Mouse (Mus musculus): ENCODE measurements around the gene Aatf. TPM values are rescaled to one million over a fixed set of nuclear protein-coding genes. Genes with fewer than 3 reads are reported as not detected.

Gene Aatf
- polyA plus RNA-seq (2016; fragmentation: Nextera tagmentation; extraction: Ambion mirVana): 56.6 and 58.8 TPM in 2 replicates

DNA sequence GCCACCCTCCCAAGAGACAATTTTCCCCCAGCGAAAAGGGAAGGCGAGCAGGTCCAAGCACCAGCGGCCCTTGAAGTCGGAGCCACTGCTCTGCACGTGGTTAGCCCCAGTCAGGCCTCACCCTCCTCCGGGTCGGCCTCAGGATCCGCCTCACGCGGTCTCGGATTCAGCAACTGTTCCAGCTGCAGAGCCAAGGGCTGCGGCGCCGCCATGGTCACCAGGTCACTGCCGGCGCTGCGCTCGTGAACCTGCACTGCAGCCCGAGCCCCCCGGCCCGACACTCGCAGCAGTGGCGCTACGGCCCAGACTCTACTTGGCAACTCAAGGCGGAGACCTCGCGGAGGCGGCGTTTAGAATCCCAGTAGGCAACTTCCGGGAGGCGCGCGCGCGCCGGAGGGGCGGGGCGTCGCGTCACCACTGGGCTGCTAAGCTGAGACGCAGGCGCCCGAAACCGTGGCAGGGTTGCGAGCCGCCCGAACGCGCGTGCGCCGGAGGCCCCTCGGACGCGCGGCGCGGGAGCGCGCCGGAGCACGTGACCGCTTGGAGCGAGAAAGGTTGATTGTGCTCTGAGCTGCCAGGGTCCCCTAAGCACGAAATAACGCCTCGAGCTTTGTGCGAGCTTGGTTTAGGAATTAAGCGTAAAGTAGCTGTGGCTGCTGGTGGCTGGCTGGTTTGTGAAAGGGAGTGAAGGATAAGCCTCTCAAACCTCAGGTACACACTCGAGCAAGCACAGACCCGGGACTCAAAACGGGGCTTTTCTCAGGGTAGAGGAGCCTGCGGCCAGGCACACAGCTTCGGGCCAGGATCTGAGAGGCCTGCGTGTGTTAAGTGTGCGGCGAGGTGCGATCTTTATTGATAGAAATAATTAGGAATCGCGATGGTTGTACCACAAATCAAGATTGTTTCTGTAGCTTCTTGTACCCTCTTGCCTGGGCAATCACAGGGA is at the start of gene Aatf:
Gene Aatf (minus strand): TSS at position 352 of the 946 bp plus-strand sequence.
- Histone ChIP-seq H3K4me1 (peaks cover 17% of the 10 kb centered on the region), H3K4me3 (peak within 1 kb of the TSS; percentile 60), H3K27ac (replicated peaks) (peak within 1 kb of the TSS; percentile 86), H3K9me3 (no peaks in the 10 kb centered on the region), H3K27me3 (peaks cover 31% of the 10 kb centered on the region), H3K36me3 (peaks cover 20% of the 10 kb centered on the region), H3K9ac (replicated peaks) (peak within 1 kb of the TSS; percentile 65), H3K4me2 (replicated peaks) (peak within 1 kb of the TSS; percentile 88)
- WGBS: under 1% methylated on average over 80 of the region's 80 CpGs
- peak; percentile 97 for ATAC-seq (ENCODE audit: low FRiP score, low read depth)

DNA sequence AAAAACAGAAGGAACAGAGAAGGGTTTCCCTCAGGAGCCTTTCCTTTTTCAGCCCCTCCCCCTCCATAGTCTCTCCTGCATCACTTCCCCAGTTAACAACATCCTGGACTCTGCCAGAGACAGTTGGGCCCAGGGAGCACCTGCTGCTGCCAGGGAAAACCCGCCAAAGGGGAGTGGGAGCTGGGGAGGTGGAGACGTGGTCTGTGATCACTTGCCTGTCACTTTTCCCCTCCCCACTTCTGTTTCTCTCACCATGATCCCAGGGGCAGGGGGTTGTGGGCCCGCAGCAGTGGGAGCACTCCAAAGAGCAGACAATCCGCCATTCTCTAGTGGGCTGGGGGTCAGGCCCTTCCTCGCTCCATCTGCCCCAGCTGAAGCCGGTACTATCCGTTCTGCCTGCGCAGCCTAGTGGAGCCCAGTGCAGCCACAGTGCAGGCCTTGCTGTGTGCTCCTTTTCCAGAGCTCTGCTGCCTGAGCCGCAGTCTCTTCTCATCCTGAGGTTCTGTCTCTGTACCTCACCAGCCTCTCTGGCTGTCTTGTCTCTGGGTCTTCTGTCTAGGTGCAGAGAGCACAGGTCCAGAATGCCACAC is 49.5 kb upstream of the Aatf start:
- Histone ChIP-seq H3K4me2 (replicated peaks) (peak overlapping the region; percentile 29), H3K36me3 (no peaks in the 10 kb centered on the region), H3K4me1 (peaks cover 21% of the 10 kb centered on the region), H3K27ac (replicated peaks) (peak overlapping the region; percentile 60), H3K9me3 (no peaks in the 10 kb centered on the region), H3K4me3 (no peak overlapping the region), H3K9ac (replicated peaks) (peak overlapping the region; percentile 11; the same call in 1 of the 2 replicates), H3K27me3 (peaks cover 33% of the 10 kb centered on the region)
- WGBS: 15% methylated on average over 9 of the region's 9 CpGs
- no peak for ATAC-seq (ENCODE audit: low FRiP score, low read depth)

DNA sequence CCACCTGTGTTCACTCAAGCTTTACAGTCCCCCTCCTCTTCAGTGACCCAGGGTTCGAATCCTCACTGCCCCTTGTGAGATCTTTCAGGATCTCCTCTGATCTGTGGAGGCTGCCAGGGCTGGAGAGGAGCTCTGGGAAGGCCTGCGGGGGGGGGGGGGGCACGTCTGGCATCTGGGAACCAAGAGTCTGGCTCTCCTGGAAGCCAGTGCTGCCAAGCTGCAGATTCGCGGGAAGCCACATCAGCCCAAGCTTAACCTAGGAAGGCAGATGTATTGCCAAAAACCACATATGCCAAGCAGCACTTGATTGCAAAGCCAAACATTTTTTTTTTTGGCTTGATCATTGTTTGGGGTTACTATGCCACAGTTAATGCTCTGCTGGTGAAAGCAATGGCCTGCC is 48.2 kb upstream of the Aatf start:
- H3K27me3 ChIP-seq: peaks cover 26% of the 10 kb centered on the region
- 89% methylated on average over 3 of the region's 5 CpGs for WGBS
- no peak overlapping the region for H3K4me2 ChIP-seq (replicated peaks)

DNA sequence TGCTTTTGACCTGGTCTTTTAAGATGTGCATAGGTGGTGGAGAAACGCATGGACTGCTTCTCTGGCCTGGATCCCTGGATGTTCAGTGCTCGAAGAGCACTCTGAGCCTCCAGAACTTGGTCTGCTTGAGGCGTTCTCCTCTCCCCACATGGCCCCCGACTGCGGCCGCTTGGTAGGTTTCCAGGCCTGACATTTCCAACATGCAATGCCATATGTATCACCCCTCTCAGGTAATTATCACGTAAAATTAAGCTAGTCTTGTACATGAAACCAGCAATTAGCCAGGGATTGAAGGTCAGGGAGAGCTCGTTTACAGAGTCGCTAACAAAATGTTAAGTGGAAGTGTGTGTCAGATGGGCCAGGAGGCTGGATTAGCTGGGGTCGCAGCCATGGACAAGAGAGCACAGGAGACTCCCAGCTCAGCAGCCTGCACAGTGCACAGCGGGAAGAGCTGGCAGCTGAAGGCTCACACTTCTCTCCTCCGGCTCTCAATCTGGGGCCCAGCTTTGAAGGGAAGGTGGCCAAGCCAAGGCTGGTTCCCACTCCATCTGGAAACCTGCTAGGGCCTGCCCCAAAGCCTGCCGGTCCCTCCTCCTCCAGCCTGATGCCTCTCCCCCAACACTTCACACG is 40.6 kb upstream of the Aatf start:
- WGBS: 81% methylated on average over 14 of the region's 14 CpGs

More for the DNA sequence above, 48.2 kb upstream of the Aatf start:
- no peaks in the 10 kb centered on the region for H3K36me3 ChIP-seq
- H3K4me3 ChIP-seq: no peak overlapping the region
- H3K27ac ChIP-seq (replicated peaks): no peak overlapping the region
- no peak for ATAC-seq (ENCODE audit: low FRiP score, low read depth)
- H3K9ac ChIP-seq (replicated peaks): no peak overlapping the region
- no peaks in the 10 kb centered on the region for H3K9me3 ChIP-seq
- peaks cover 18% of the 10 kb centered on the region for H3K4me1 ChIP-seq

DNA sequence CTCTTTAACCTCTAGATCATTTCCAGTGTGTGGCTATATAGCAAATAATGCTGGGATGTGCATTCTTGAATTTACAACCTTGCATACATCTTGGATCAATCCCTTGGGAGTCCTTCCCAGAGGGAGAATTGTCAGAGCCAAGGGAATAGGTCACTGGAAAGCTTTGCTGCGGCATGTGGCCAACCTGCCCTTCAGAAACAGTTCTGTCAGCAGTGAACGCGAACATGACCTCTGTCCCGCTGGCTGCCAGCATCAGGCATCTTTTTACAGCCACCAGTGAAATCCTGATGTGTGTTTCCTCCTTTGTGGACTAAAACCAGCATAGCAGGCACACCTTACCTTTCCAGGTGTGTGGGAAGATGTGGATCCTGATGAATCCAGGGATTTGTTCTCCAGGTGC is 38.0 kb upstream of the Aatf start:
- H3K36me3 ChIP-seq: no peaks in the 10 kb centered on the region
- ATAC-seq (ENCODE audit: low FRiP score, low read depth): no peak
- no peaks in the 10 kb centered on the region for H3K9me3 ChIP-seq
- 89% methylated on average over 4 of the region's 4 CpGs for WGBS
- H3K4me2 ChIP-seq (replicated peaks): no peak overlapping the region
- no peak overlapping the region for H3K4me3 ChIP-seq
- peaks cover 10% of the 10 kb centered on the region for H3K4me1 ChIP-seq
- H3K27me3 ChIP-seq: peaks cover 12% of the 10 kb centered on the region
- no peak overlapping the region for H3K27ac ChIP-seq (replicated peaks)
- no peak overlapping the region for H3K9ac ChIP-seq (replicated peaks)

More for the DNA sequence above, 40.6 kb upstream of the Aatf start:
- H3K4me3 ChIP-seq: no peak overlapping the region
- H3K9ac ChIP-seq (replicated peaks): no peak overlapping the region
- H3K4me1 ChIP-seq: peaks cover 3% of the 10 kb centered on the region; the same call in 1 of the 2 replicates
- H3K9me3 ChIP-seq: no peaks in the 10 kb centered on the region
- no peak overlapping the region for H3K27ac ChIP-seq (replicated peaks)
- H3K36me3 ChIP-seq: no peaks in the 10 kb centered on the region
- ATAC-seq (ENCODE audit: low FRiP score, low read depth): no peak
- peaks cover 8% of the 10 kb centered on the region for H3K27me3 ChIP-seq
- H3K4me2 ChIP-seq (replicated peaks): no peak overlapping the region

DNA sequence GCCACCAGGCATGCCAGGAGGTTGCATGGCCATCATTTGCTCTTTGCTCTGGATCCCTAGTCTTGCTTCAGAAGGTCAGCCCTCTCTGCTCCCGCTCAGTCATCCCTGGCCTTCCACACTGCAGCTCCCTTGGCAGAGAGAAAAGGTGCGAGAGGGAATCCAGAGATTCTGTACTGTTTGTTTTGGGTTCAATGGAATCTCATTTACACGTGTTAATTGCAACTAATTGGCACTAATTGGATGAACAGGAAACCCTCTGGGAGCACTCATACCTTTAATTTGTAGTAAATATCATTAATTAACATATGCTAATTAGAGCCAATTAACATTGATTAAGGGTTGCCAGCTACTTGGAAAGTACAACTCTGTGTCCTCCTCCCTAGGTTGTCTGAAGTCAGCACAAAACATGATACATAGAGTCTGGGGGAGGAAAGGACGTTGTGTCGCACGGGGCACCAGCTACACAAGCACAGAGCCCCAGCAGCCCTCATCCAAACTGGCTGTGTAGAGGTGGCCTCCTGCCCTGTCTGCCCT is 36.0 kb upstream of the Aatf start:
- 60% methylated on average over 6 of the region's 6 CpGs for WGBS
- no peak for ATAC-seq (ENCODE audit: low FRiP score, low read depth)

DNA sequence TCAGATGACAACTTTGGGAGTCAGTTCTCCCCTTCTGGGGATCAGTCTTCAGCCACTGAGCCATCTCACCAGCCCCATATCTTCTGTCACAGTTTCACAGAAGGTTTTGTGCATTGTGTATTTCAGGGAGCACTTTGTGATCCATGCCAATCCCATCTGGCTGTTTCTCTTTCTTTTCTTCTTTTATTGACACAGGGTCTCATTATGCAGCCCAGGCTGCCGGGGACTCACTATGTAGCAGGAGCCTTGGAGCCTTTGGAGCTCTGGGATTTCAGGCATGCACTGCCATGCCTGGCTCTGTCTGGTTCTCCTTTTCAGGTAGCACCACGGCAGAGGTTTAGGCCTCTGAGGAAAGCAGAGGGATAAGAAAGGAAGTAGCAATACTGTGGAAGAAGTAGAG is 35.0 kb upstream of the Aatf start:
- ATAC-seq (ENCODE audit: low FRiP score, low read depth): no peak
- Histone ChIP-seq H3K9ac (replicated peaks) (no peak overlapping the region), H3K4me2 (replicated peaks) (no peak overlapping the region), H3K4me1 (peaks cover 10% of the 10 kb centered on the region), H3K4me3 (no peak overlapping the region), H3K36me3 (no peaks in the 10 kb centered on the region), H3K27me3 (peaks cover 17% of the 10 kb centered on the region), H3K27ac (replicated peaks) (peak overlapping the region; percentile 52), H3K9me3 (no peaks in the 10 kb centered on the region)
- WGBS: 20% methylated on average over 2 of the region's 2 CpGs

More for the DNA sequence above, 36.0 kb upstream of the Aatf start:
- Histone ChIP-seq H3K27ac (replicated peaks) (no peak overlapping the region), H3K36me3 (no peaks in the 10 kb centered on the region), H3K4me1 (peaks cover 10% of the 10 kb centered on the region), H3K4me2 (replicated peaks) (no peak overlapping the region), H3K9me3 (no peaks in the 10 kb centered on the region), H3K4me3 (no peak overlapping the region), H3K9ac (replicated peaks) (no peak overlapping the region), H3K27me3 (peaks cover 17% of the 10 kb centered on the region)

DNA sequence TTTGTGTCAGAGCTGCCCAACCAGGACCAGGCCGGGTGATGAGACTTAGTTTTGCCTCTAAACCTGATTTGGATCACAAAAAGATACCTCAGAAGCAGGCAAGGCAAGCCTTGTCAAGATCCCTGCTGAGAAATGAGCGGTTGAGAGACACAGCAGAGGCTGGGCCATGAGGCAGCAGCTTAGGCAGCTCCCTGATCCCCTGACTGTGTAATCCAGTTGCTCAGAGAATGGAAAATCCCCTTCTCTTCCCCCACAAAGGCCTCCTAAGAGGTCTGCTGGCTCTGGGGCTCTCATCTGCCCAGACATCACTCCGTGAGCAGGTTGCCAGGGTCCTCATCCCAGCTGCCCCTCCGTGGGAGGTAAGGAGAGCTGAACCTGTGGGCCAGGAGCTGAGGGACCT is 26.7 kb upstream of the Aatf start:
- H3K27ac ChIP-seq (replicated peaks): peak overlapping the region; percentile 21; the same call in 1 of the 2 replicates
- WGBS: 1% methylated on average over 4 of the region's 4 CpGs
- no peak overlapping the region; the same call in 1 of the 2 replicates for H3K9ac ChIP-seq (replicated peaks)
- H3K4me2 ChIP-seq (replicated peaks): no peak overlapping the region
- no peaks in the 10 kb centered on the region for H3K9me3 ChIP-seq
- 0 out of 2 replicates have a peak, but pooled peaks cover 5% of the 10 kb centered on the region for H3K36me3 ChIP-seq
- no peak overlapping the region for H3K4me3 ChIP-seq
- peaks cover 7% of the 10 kb centered on the region; the same call in 1 of the 2 replicates for H3K4me1 ChIP-seq
- H3K27me3 ChIP-seq: peaks cover 35% of the 10 kb centered on the region
- peak; percentile 2; the same call in 1 of the 2 replicates for ATAC-seq (ENCODE audit: low FRiP score, low read depth)

DNA sequence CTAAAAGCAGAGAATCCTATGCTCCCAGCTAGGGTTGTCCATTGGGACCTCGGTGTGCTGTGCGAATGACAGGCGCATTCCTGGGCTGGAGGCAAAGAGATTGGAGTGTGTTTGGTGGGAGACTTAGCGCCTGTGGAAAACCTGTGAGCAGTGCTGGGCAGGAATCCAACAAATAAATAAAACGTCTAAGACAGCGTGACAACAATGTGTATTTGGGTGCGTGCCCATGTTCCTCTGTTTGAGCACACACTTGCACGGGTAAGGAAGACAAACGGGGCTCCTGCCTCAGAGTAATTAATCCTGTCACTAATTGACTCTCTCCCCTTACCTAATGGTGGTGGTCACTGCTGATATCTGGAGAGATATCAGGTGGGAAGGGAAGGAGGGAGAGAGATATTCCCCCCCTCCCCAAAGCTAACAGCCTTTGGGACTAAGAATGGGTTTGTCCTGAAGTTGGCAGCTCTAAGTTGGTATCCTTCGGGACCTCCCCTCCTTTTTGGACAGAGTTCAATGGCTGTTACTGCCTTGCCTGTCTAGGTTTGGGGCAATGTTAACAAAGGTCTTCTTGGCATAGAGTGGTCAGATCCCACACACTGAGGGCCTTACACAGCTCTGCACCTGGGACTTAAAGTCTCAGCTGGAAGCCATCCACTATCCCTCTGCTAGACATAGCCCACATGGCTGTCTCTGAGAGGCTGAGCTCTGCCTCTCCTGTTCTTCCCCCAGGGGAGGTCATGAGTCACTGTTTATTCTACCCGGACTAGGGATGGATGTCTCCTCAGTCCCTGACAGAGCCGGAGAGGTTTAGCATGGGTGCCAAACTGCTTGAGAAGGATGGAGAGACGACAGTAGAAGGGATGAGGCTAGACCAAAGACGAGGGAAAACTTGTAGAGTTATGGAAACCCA is 16.7 kb upstream of the Aatf start:
- Histone ChIP-seq H3K9ac (replicated peaks) (peak overlapping the region; percentile 79), H3K9me3 (no peaks in the 10 kb centered on the region), H3K27ac (replicated peaks) (peak overlapping the region; percentile 77; the same call in 1 of the 2 replicates), H3K4me3 (peak overlapping the region; percentile 57), H3K27me3 (peaks cover 100% of the 10 kb centered on the region), H3K4me2 (replicated peaks) (peak overlapping the region; percentile 82), H3K4me1 (peaks cover 32% of the 10 kb centered on the region), H3K36me3 (no peaks in the 10 kb centered on the region)
- WGBS: 7% methylated on average over 14 of the region's 14 CpGs
- ATAC-seq (ENCODE audit: low FRiP score, low read depth): no peak

DNA sequence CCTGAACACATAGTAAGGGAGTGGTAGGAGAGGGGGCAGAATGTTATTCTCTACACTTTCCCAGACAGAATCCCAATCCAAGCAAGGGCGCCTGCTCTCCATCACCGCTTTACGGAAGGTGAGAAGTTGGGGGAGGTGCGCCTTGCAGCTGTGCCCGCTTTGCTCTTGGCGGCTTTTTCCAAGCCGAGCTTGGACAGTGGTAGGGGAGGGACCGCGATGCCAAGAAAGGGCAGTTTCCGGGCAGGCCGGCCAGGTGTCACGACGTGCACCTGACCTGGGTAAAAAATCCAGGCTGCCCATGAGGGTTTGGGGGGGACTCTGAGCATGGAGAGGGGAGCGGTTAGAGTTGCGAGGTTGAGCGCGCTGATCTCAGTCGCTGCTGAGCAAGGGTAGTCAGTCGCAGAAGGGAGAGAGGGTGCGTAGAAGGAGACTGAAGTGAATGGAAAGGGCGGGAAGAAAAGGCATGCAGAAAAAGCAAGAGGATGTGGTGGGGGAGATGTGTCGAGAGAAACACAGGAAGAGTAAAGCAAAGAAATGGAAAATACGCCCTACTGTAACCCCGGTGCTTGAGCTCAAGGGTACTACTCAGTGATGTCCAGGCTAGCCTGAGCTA is 15.9 kb upstream of the Aatf start:
- Histone ChIP-seq H3K4me1 (peaks cover 40% of the 10 kb centered on the region), H3K27me3 (peaks cover 100% of the 10 kb centered on the region), H3K9me3 (no peaks in the 10 kb centered on the region), H3K9ac (replicated peaks) (peak overlapping the region; percentile 79), H3K4me2 (replicated peaks) (peak overlapping the region; percentile 82), H3K36me3 (no peaks in the 10 kb centered on the region), H3K27ac (replicated peaks) (peak overlapping the region; percentile 77), H3K4me3 (peak overlapping the region; percentile 57)
- WGBS: under 1% methylated on average over 24 of the region's 24 CpGs
- ATAC-seq (ENCODE audit: low FRiP score, low read depth): no peak

All from midbrain, embryonic 12.5 days (tissue).